Mouse (Mus musculus) CD4-positive, CD25-positive, alpha-beta regulatory T cell, adult 9 weeks (primary cell): ENCODE data around the gene Hbs1l. TPM values are rescaled to one million over a fixed set of nuclear protein-coding genes. Genes with fewer than 3 reads are reported as not detected.

Experiments used
- polyA plus RNA-seq: library from polyadenylated mRNA; unstranded; fragments of 100-300 nt; shearing (Covaris generic); gene quantifications from one replicate; pipeline ENCODE4 v1.2.1, GENCODE M21; 2017

The Hbs1l gene
- 128 TPM for polyA plus RNA-seq

GRCm38 (mm10) chr10:21295759-21296621 is at the start of gene Hbs1l:
Hbs1l (plus strand) TSS chr10:21295979.

GRCm38 (mm10) chr10:21376682-21377473 is 81.1 kb downstream of the Hbs1l start, which contains the start of gene Aldh8a1:
Aldh8a1 (plus strand) TSS chr10:21377291.

Other genes with a start within 250 kb of the Hbs1l start
- gene Myb, start 135.0 kb upstream of the Hbs1l start, polyA plus RNA-seq: 5.7 TPM
- gene Aldh8a1, start 81.3 kb downstream of the Hbs1l start, polyA plus RNA-seq: not detected